Mouse (Mus musculus): ENCODE data around the gene Cbfa2t3. TPM values are rescaled to one million over a fixed set of nuclear protein-coding genes. Genes with fewer than 3 reads are reported as not detected.

The Cbfa2t3 gene
- polyA plus RNA-seq, 1 experiment from 2014 or later, result 3.6 TPM

GRCm38 (mm10) chr8:122713157-122713518 lies 14.2 kb upstream of the Cbfa2t3 start:
- Histone ChIP-seq H3K4me3 (replicated peaks) (no peak overlapping the region), H3K36me3 (no peaks in the 10 kb centered on the region), H3K27ac (no peak overlapping the region), H3K4me1 (0 out of 2 replicates have a peak, but pooled peaks cover 5% of the 10 kb centered on the region), H3K4me2 (no peak overlapping the region), H3K27me3 (peaks cover 13% of the 10 kb centered on the region), H3K9me3 (replicated peaks) (no peaks in the 10 kb centered on the region), H3K9ac (no peak overlapping the region)
- no peak for ATAC-seq (replicated peaks; ENCODE audit: low FRiP score)
- WGBS, result 85% methylated on average over 5 of the region's 5 CpGs

GRCm38 (mm10) chr8:122712411-122713156 lies 13.7 kb upstream of the Cbfa2t3 start:
- Histone ChIP-seq H3K4me3 (replicated peaks) (no peak overlapping the region), H3K27me3 (peaks cover 19% of the 10 kb centered on the region), H3K36me3 (no peaks in the 10 kb centered on the region), H3K4me1 (0 out of 2 replicates have a peak, but pooled peaks cover 5% of the 10 kb centered on the region), H3K27ac (no peak overlapping the region), H3K9ac (no peak overlapping the region), H3K4me2 (no peak overlapping the region), H3K9me3 (replicated peaks) (no peaks in the 10 kb centered on the region)
- 66% methylated on average over 12 of the region's 12 CpGs for WGBS
- no peak for ATAC-seq (replicated peaks; ENCODE audit: low FRiP score)

DNA sequence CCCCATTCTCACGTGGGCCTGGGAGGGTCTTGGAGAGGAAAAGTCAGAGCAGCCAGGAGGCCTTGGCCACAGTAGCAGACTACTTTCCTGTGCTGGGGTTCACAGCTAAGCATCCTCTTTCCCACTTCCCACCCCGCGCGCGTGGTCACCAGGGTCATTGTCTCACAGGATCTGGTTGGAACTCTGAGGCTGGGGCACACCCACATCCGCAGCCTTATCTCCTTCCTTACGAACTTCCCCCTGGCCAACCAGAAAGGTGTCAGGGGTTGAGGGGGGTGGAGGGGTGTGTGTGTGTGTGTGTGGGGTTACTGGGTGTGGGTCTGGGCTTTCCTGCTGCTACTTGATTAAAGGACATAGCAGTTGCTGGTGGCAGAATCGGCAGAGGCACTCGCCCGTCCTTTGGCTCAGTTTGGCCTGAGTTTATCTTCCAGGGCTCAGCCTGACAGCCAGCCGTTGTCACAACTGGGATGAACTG lies 13.0 kb upstream of the Cbfa2t3 start:
- no peak overlapping the region for H3K9ac ChIP-seq
- WGBS, result 73% methylated on average over 11 of the region's 11 CpGs
- ATAC-seq (replicated peaks; ENCODE audit: low FRiP score), result 0 out of 2 replicates have a peak, but pooled peaks have one; percentile 66

DNA sequence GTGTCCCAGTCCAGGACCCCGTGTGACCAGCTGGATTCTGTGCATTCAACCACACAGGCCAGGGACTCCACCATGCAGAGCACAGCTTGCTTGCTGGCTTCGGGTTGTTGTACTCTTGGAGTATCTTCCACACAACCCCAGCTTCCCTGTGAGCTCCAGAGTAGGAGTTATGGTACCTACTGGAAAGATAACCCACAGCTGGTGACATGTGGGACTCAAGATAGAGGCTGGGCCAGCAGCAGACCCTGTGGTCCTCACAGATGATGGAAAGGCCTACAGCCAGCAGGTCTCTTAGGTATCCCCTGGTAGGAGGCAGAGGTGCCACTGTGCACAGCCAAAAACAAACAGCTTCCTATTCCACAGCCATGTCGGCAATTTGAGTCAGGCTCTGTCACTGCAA lies 12.6 kb upstream of the Cbfa2t3 start:
- 72% methylated on average over 3 of the region's 3 CpGs for WGBS
- Histone ChIP-seq H3K36me3 (no peaks in the 10 kb centered on the region), H3K9ac (no peak overlapping the region), H3K27ac (peak overlapping the region; percentile 18; the same call in 1 of the 2 replicates), H3K9me3 (replicated peaks) (no peaks in the 10 kb centered on the region), H3K27me3 (peaks cover 13% of the 10 kb centered on the region), H3K4me3 (replicated peaks) (no peak overlapping the region), H3K4me1 (0 out of 2 replicates have a peak, but pooled peaks cover 5% of the 10 kb centered on the region), H3K4me2 (no peak overlapping the region)
- no peak for ATAC-seq (replicated peaks; ENCODE audit: low FRiP score)

More for the DNA sequence above, 13.0 kb upstream of the Cbfa2t3 start:
- H3K4me3 ChIP-seq (replicated peaks), result no peak overlapping the region
- peaks cover 17% of the 10 kb centered on the region for H3K27me3 ChIP-seq
- no peaks in the 10 kb centered on the region for H3K9me3 ChIP-seq (replicated peaks)
- peak overlapping the region; percentile 18; the same call in 1 of the 2 replicates for H3K27ac ChIP-seq
- no peaks in the 10 kb centered on the region for H3K36me3 ChIP-seq
- H3K4me2 ChIP-seq, result no peak overlapping the region
- H3K4me1 ChIP-seq, result 0 out of 2 replicates have a peak, but pooled peaks cover 5% of the 10 kb centered on the region

DNA sequence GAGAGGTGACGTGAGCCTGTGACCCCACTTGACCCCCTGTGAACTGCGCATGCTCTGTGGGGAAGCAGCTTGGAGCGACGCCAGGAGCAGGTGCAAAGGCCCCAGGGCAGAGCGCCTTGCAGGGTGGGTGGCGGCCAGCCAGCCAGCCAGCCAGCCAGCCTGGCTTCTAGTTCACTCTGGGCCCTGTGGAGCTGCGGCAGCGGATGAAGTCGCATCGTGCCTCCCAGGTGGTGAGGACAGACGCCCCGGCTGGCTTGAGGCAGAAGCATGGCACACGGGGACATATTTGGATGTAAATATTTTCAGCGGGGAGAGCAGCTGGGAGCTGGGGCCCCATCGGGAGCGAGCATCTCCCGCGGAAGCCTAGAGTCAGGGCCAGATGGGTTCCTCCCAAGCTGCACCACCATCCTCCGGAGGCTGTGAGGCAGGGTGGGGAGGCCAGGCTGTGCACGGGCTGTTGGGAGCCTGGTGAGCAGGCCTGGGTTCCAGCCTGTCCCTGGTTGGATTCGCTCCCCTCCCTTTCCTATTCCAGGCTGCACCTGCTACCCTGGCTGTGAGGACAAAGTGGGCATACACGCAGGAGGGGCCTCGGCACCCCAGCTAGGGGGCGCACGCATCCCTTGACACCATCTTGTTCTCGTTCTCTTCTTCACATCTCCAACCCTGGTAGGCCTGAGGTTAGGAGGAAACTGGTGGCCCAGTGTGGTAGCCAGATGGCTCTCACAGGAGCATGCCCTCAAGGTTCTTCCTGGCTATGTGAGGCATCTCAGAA lies 10.6 kb upstream of the Cbfa2t3 start:
- no peak overlapping the region for H3K27ac ChIP-seq
- H3K9me3 ChIP-seq (replicated peaks), result no peaks in the 10 kb centered on the region
- H3K4me3 ChIP-seq (replicated peaks), result no peak overlapping the region
- H3K27me3 ChIP-seq, result peaks cover 13% of the 10 kb centered on the region
- peaks cover 12% of the 10 kb centered on the region; the same call in 1 of the 2 replicates for H3K4me1 ChIP-seq
- 50% methylated on average over 26 of the region's 26 CpGs for WGBS
- H3K36me3 ChIP-seq, result no peaks in the 10 kb centered on the region
- ATAC-seq (replicated peaks; ENCODE audit: low FRiP score), result no peak
- no peak overlapping the region for H3K9ac ChIP-seq
- no peak overlapping the region for H3K4me2 ChIP-seq

DNA sequence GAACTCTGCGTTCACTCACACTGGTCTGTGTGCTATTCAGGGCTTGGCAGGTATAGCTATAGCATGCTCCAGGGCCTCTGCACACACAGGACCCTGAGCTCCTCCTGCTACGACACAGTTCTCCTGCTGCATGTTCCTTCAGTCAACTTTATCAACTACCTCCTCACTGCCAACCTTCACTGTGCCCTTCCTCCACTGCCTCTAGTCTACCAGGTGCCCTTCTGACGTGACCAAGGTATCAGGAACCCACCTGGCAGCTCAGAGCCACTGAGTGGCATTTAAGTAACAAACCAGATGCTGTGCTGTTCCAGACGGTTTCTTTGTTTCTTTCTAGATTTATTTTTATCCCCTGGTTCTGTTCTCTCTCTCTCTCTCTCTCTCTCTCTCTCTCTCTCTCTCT lies 8.3 kb upstream of the Cbfa2t3 start:
- Histone ChIP-seq H3K9ac (no peak overlapping the region), H3K27ac (no peak overlapping the region), H3K36me3 (no peaks in the 10 kb centered on the region), H3K9me3 (replicated peaks) (no peaks in the 10 kb centered on the region), H3K27me3 (peaks cover 13% of the 10 kb centered on the region), H3K4me1 (peaks cover 12% of the 10 kb centered on the region; the same call in 1 of the 2 replicates), H3K4me3 (replicated peaks) (no peak overlapping the region), H3K4me2 (no peak overlapping the region)
- ATAC-seq (replicated peaks; ENCODE audit: low FRiP score), result no peak
- 62% methylated on average over 4 of the region's 4 CpGs for WGBS

DNA sequence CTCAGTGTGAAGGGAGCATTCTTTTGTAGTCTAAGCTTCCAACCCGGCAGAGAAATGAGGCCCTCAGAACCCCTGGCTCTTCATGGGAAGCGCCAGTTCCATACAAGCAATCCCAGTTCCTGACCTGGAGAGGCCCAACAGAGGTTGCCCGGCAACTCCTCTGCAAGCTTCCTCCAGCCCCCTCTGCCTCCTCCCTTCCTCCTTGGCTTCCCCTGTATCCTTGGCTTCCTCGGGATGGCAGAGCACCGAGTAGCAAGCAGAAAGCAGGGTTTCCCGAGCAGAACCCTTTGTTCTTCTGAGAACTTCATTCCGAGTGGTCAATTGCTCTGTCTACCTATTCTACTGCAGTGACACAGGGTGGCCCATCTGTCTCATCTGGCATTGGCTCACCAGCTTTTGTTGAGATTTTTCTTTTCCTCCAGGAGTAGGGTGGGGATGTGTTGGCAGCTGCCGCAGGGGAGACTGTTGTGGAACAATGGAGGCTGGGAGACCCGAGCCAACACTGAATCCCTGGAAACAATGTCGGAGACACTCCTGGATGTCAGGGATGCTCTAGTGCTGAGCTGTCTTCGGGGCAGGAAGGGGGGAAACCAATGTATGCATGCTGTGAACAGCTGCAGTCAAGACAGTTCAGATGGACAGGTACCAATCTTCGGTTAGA lies 7.1 kb upstream of the Cbfa2t3 start:
- Histone ChIP-seq H3K27me3 (peaks cover 13% of the 10 kb centered on the region), H3K4me3 (replicated peaks) (no peak overlapping the region), H3K36me3 (no peaks in the 10 kb centered on the region), H3K4me2 (no peak overlapping the region), H3K9me3 (replicated peaks) (no peaks in the 10 kb centered on the region), H3K27ac (no peak overlapping the region), H3K9ac (no peak overlapping the region), H3K4me1 (peaks cover 12% of the 10 kb centered on the region; the same call in 1 of the 2 replicates)
- WGBS, result 45% methylated on average over 12 of the region's 12 CpGs
- no peak for ATAC-seq (replicated peaks; ENCODE audit: low FRiP score)

GRCm38 (mm10) chr8:122704612-122705011 lies 5.7 kb upstream of the Cbfa2t3 start:
- Histone ChIP-seq H3K27ac (no peak overlapping the region), H3K27me3 (peaks cover 8% of the 10 kb centered on the region), H3K9ac (no peak overlapping the region), H3K9me3 (replicated peaks) (no peaks in the 10 kb centered on the region), H3K4me3 (replicated peaks) (no peak overlapping the region), H3K36me3 (no peaks in the 10 kb centered on the region), H3K4me1 (peaks cover 16% of the 10 kb centered on the region; the same call in 1 of the 2 replicates), H3K4me2 (no peak overlapping the region)
- 85% methylated on average over 3 of the region's 3 CpGs for WGBS
- ATAC-seq (replicated peaks; ENCODE audit: low FRiP score), result no peak

DNA sequence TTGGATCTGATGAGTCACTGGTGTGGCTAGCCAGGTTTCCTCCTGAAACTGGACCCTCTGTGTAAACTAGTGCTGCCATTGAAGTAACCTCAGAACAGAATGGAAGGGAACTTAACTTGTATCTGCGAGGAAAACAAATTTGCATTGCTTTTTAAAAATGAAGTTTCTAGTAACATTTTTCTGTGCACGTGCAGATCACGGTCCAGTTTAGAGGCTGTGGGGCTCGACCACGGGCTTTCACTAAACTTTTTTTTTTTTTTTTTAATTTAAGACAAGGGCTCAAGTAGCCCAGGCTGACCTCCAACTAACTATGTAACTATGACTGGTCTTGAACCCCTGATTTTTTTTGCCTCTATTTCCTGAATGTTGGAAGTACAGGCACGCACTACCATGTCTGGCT lies 4.0 kb upstream of the Cbfa2t3 start:
- Histone ChIP-seq H3K27ac (no peak overlapping the region), H3K36me3 (no peaks in the 10 kb centered on the region), H3K27me3 (peaks cover 4% of the 10 kb centered on the region; the same call in 1 of the 2 replicates), H3K4me3 (replicated peaks) (no peak overlapping the region), H3K4me1 (peaks cover 21% of the 10 kb centered on the region), H3K4me2 (no peak overlapping the region), H3K9me3 (replicated peaks) (no peaks in the 10 kb centered on the region), H3K9ac (no peak overlapping the region)
- no peak for ATAC-seq (replicated peaks; ENCODE audit: low FRiP score)
- 87% methylated on average over 6 of the region's 6 CpGs for whole genome bisulfite sequencing

GRCm38 (mm10) chr8:122702301-122702941 lies 3.5 kb upstream of the Cbfa2t3 start:
- Histone ChIP-seq H3K36me3 (no peaks in the 10 kb centered on the region), H3K4me2 (no peak overlapping the region), H3K27me3 (no peaks in the 10 kb centered on the region), H3K27ac (no peak overlapping the region), H3K4me1 (peaks cover 21% of the 10 kb centered on the region), H3K9ac (no peak overlapping the region), H3K9me3 (replicated peaks) (no peaks in the 10 kb centered on the region), H3K4me3 (replicated peaks) (no peak overlapping the region)
- 52% methylated on average over 10 of the region's 10 CpGs for WGBS
- ATAC-seq (replicated peaks; ENCODE audit: low FRiP score), result no peak

- no peak for ATAC-seq (replicated peaks; ENCODE audit: low FRiP score)
- Histone ChIP-seq H3K4me2 (no peak overlapping the region), H3K27ac (no peak overlapping the region), H3K9ac (no peak overlapping the region), H3K4me1 (peaks cover 21% of the 10 kb centered on the region), H3K27me3 (no peaks in the 10 kb centered on the region), H3K36me3 (no peaks in the 10 kb centered on the region), H3K9me3 (replicated peaks) (no peaks in the 10 kb centered on the region), H3K4me3 (replicated peaks) (no peak overlapping the region)
- 81% methylated on average over 12 of the region's 12 CpGs for WGBS
Observed at GRCm38 (mm10) chr8:122701441-122702185, 2.7 kb upstream of the Cbfa2t3 start.
